6 mouse cellular contexts compared by ENCODE assay signal in genomic region chr12:44953121-44953520, GRCm38 (mm10).
"Had no signal": no experiment of that assay in that cellular context is flagged by ENCODE, and none has a peak within 500 bp of the region (broad histone marks: within the 10 kb centered on the region; RNA-seq: fewer than 3 reads in every experiment).

No protein-coding gene starts in this region.

- DNase-seq: kidney, postnatal 10 days; layer of hippocampus, adult 9-11 months; layer of hippocampus, postnatal 36 days; lung, adult 18-20 months; right cerebral cortex, postnatal 14 days; thymus, postnatal 4 days had no signal
